Mouse (Mus musculus) cerebellum, adult 2 months (tissue): ENCODE results near the gene Ankrd13c.

ENCODE experiments used
- CTCF ChIP-seq: fragments of 200-500 bp; IDR thresholded peaks from 2 replicates; pipeline ENCODE4 v1.5.1; 2011; ENCODE audit warnings: low read depth, mild to moderate bottlenecking, control low read depth, low read length, moderate library complexity, borderline replicate concordance; ENCODE audit not compliant: insufficient read depth
- POLR2A ChIP-seq: fragments of 200-500 bp; IDR thresholded peaks from 2 replicates; pipeline ENCODE4 v1.6.1; 2011; ENCODE audit warnings: low read length, control low read depth, borderline replicate concordance; ENCODE audit not compliant: insufficient read depth

DNA sequence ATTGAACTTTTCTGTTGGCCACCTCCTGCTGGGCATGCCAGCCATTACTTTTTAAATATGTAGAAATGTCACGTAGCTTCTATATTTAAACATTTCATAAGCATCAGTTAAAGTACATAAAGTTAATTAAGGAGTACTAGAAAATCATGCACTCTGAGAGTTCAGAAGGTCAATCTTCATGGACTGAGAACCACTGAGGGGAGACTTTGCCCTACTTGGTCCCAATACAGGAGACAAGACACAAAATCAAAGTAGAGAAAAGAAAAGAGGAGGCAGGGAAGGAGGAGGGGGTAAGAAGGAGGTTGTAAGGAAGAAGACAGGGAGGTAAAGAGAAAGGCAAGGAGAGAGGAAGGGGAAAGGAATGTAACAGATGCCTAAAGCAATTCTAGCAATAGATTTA is 47.1 kb upstream of the Ankrd13c start:
- TF ChIP-seq CTCF (no peak), POLR2A (no peak)
